Mouse (Mus musculus): ENCODE measurements around the gene Ly6g5c. TPM values are rescaled to one million over a fixed set of nuclear protein-coding genes. Genes with fewer than 3 reads are reported as not detected.

The Ly6g5c gene
- polyA plus RNA-seq, 1 experiment from 2014 or later = not detected

DNA sequence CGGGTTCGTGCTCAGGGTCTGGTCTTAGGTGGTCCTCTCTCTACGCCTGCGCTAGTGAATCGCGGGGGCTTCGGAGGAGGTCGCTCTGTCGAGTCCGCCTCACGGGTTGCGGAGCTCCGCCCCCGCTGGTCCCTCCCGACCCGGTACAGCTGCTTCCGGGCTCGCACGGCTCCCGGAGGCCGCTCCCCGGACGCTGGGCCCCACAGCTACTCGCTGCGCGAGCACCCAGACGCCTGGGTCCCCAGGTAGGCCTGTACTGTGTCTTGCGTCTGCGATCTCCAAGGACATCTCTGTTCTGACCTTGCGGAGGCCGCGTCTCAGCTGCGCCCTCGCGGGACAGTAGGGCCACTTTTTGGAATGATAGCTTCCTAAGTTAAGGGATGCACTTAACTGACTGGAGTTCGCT is 18.1 kb downstream of the Ly6g5c start, which contains the start of gene D17H6S53E:
D17H6S53E (plus strand) TSS at position 168 of the 406 bp plus-strand sequence.
- Histone ChIP-seq H3K36me3 (ENCODE audit: control insufficient read depth, insufficient read depth, low read length) (peaks cover 6% of the 10 kb centered on the region; the same call in 1 of the 2 replicates), H3K9ac (ENCODE audit: low read depth, low read length) (peak within 1 kb of the TSS; percentile 79), H3K27me3 (replicated peaks; ENCODE audit: control insufficient read depth, insufficient read depth, low read length) (no peaks in the 10 kb centered on the region), H3K4me3 (ENCODE audit: low read depth, low read length) (peak within 1 kb of the TSS; percentile 63), H3K27ac (ENCODE audit: low read depth, low read length) (peak within 1 kb of the TSS; percentile 77), H3K4me2 (peak within 1 kb of the TSS; percentile 85), H3K4me1 (replicated peaks; ENCODE audit: control insufficient read depth, insufficient read depth, low read length) (peaks cover 20% of the 10 kb centered on the region), H3K9me3 (ENCODE audit: control insufficient read depth, low read length) (no peaks in the 10 kb centered on the region)
- ATAC-seq (replicated peaks; ENCODE audit: low FRiP score) (peak; percentile 79), DNase-seq (ENCODE audit: low spot score) (peak; percentile 79)
- under 1% methylated on average over 36 of the region's 36 CpGs for WGBS

DNA sequence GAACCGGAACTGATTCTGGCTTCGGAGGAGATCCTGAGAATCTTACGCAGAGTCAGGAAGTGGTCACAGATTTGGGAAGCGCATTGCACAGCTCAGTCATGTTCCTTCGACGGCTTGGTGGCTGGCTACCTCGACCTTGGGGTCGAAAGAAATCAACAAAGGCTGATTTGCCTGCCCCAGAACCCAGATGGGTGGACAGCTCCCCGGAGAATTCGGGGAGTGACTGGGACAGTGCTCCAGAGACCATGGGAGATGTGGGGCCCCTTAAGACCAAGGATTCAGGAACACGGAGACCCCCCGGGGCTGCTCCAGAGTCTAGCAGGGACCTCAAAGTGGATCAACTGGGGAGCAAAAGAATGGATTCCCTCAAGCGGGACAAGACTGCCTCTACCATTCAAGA is 18.9 kb downstream of the Ly6g5c start:
- H3K27me3 ChIP-seq (replicated peaks; ENCODE audit: control insufficient read depth, insufficient read depth, low read length) = no peaks in the 10 kb centered on the region
- peaks cover 20% of the 10 kb centered on the region for H3K4me1 ChIP-seq (replicated peaks; ENCODE audit: control insufficient read depth, insufficient read depth, low read length)
- peak overlapping the region; percentile 85 for H3K4me2 ChIP-seq
- H3K36me3 ChIP-seq (ENCODE audit: control insufficient read depth, insufficient read depth, low read length) = peaks cover 6% of the 10 kb centered on the region; the same call in 1 of the 2 replicates
- H3K9me3 ChIP-seq (ENCODE audit: control insufficient read depth, low read length) = no peaks in the 10 kb centered on the region
- peak overlapping the region; percentile 63 for H3K4me3 ChIP-seq (ENCODE audit: low read depth, low read length)
- ATAC-seq (replicated peaks; ENCODE audit: low FRiP score) (no peak), DNase-seq (ENCODE audit: low spot score) (no peak)
- 50% methylated on average over 13 of the region's 13 CpGs for WGBS
- peak overlapping the region; percentile 79 for H3K9ac ChIP-seq (ENCODE audit: low read depth, low read length)
- peak overlapping the region; percentile 77; the same call in 1 of the 2 replicates for H3K27ac ChIP-seq (ENCODE audit: low read depth, low read length)

DNA sequence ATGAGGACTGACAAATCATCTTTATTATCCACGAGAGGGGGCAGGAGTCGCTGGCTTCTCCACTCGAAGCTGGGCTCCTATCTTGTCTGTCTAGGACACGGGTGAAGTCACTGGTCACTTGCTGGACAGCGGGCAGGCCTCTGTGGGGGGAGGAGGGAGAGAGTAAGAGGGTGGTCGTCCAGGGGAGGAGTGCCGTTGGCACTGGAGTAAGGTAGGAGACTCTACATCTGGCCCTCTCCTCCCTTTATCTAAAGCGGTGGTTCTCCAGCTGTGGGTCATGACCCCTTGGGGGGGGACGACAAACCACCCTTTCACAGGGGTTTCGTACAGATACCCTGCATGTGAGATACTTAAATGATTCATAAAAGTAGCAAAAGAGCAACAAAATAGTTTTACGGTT is 20.9 kb downstream of the Ly6g5c start:
- Histone ChIP-seq H3K27me3 (replicated peaks; ENCODE audit: control insufficient read depth, insufficient read depth, low read length) (no peaks in the 10 kb centered on the region), H3K36me3 (ENCODE audit: control insufficient read depth, insufficient read depth, low read length) (peaks cover 6% of the 10 kb centered on the region; the same call in 1 of the 2 replicates), H3K4me1 (replicated peaks; ENCODE audit: control insufficient read depth, insufficient read depth, low read length) (peaks cover 18% of the 10 kb centered on the region), H3K4me3 (ENCODE audit: low read depth, low read length) (no peak overlapping the region), H3K9ac (ENCODE audit: low read depth, low read length) (no peak overlapping the region), H3K9me3 (ENCODE audit: control insufficient read depth, low read length) (no peaks in the 10 kb centered on the region), H3K4me2 (peak overlapping the region; percentile 27), H3K27ac (ENCODE audit: low read depth, low read length) (no peak overlapping the region)
- ATAC-seq (replicated peaks; ENCODE audit: low FRiP score) = no peak
- no peak for DNase-seq (ENCODE audit: low spot score)
- 70% methylated on average over 11 of the region's 11 CpGs for WGBS

DNA sequence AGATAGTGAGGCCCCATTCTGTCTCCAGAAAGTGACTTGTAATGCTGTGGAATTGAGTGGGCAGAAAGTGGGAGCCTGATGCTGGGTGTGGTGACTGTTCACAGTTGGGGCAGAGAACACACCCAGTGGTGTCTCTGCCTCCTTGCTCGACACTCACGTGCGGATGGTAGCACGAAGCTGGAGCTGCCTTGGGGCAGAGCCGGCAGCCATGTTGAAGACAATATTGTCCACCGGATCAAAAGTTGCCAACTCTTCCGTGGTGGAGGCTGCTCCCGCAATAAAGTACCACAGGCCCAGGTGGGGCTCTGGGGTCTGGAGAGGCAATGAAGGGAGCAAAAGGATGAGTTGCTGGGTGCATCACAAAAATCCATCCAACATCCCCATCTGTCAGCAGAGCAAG is 23.0 kb downstream of the Ly6g5c start:
- H3K9me3 ChIP-seq (ENCODE audit: control insufficient read depth, low read length) = no peaks in the 10 kb centered on the region
- no peak for DNase-seq (ENCODE audit: low spot score)
- peak overlapping the region; percentile 7; the same call in 1 of the 2 replicates for H3K9ac ChIP-seq (ENCODE audit: low read depth, low read length)
- peak overlapping the region; percentile 47 for H3K4me3 ChIP-seq (ENCODE audit: low read depth, low read length)
- peak overlapping the region; percentile 62 for H3K4me2 ChIP-seq
- peak overlapping the region; percentile 14 for H3K27ac ChIP-seq (ENCODE audit: low read depth, low read length)
- H3K4me1 ChIP-seq (replicated peaks; ENCODE audit: control insufficient read depth, insufficient read depth, low read length) = peaks cover 10% of the 10 kb centered on the region
- no peak for ATAC-seq (replicated peaks; ENCODE audit: low FRiP score)
- no peaks in the 10 kb centered on the region for H3K27me3 ChIP-seq (replicated peaks; ENCODE audit: control insufficient read depth, insufficient read depth, low read length)
- WGBS = 80% methylated on average over 8 of the region's 8 CpGs
- H3K36me3 ChIP-seq (ENCODE audit: control insufficient read depth, insufficient read depth, low read length) = peaks cover 6% of the 10 kb centered on the region; the same call in 1 of the 2 replicates

DNA sequence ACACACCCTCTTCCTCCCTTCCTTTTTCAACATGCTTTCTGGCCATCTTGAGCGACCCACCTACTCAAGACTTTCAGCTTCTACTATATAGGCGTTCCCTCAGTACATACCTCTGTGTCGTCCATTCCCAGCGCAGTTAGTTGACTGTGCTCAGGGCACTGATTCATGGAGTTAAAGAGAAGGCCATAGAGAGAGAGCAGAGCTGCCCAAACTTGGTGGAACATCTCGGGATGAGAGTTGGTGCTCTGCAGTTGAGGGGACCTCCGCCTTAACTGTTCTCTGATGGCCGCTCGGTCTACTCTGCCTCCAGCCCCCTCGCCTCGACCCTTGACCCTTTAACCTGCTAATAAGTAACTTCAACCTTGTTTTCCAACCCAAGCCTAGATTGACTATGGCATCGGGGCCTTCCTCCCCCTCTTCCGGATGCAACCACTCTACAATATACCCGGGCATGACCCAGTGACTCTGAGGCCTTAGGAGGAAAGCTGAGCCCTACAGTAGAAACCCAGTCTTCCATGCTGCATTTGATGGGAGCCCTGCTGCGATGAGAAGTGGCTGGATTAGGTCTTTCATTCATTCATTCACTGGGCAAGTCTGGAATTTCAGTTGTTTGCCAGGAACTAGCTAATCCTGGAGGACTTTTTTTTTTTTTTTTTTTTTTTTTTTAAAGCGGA is 23.6 kb downstream of the Ly6g5c start, which contains the start of gene Apom:
Apom (minus strand) TSS at position 551 of the 674 bp plus-strand sequence.
- Histone ChIP-seq H3K4me3 (ENCODE audit: low read depth, low read length) (peak within 1 kb of the TSS; percentile 47), H3K36me3 (ENCODE audit: control insufficient read depth, insufficient read depth, low read length) (peaks cover 6% of the 10 kb centered on the region; the same call in 1 of the 2 replicates), H3K4me1 (replicated peaks; ENCODE audit: control insufficient read depth, insufficient read depth, low read length) (peaks cover 13% of the 10 kb centered on the region), H3K9me3 (ENCODE audit: control insufficient read depth, low read length) (no peaks in the 10 kb centered on the region), H3K9ac (ENCODE audit: low read depth, low read length) (peak within 1 kb of the TSS; percentile 7; the same call in 1 of the 2 replicates), H3K27me3 (replicated peaks; ENCODE audit: control insufficient read depth, insufficient read depth, low read length) (no peaks in the 10 kb centered on the region), H3K27ac (ENCODE audit: low read depth, low read length) (peak within 1 kb of the TSS; percentile 61), H3K4me2 (peak within 1 kb of the TSS; percentile 62)
- ATAC-seq (replicated peaks; ENCODE audit: low FRiP score) = no peak
- DNase-seq (ENCODE audit: low spot score) = no peak
- WGBS = 74% methylated on average over 15 of the region's 15 CpGs

DNA sequence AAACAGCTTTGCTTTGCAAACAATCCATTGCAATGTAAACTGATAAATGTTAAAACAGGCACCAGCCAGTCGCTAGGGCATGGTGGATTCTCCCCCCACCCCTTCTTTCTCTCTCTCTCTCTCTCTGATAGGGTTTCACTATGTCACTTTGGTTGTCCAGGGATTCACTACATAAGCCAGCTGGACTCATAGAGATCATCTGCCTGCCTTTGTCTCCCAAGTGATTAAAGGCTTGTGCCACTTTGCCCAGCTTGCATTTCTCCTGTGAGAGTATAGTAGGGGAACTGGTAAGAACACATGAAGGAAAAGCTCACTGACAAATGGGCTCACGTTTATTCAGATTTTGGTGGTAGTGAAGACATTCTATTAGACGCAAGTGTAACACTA is 24.1 kb downstream of the Ly6g5c start:
- WGBS = 73% methylated on average over 3 of the region's 3 CpGs
- Histone ChIP-seq H3K27me3 (replicated peaks; ENCODE audit: control insufficient read depth, insufficient read depth, low read length) (no peaks in the 10 kb centered on the region), H3K4me2 (no peak overlapping the region), H3K4me3 (ENCODE audit: low read depth, low read length) (no peak overlapping the region), H3K36me3 (ENCODE audit: control insufficient read depth, insufficient read depth, low read length) (peaks cover 6% of the 10 kb centered on the region; the same call in 1 of the 2 replicates), H3K9me3 (ENCODE audit: control insufficient read depth, low read length) (no peaks in the 10 kb centered on the region), H3K4me1 (replicated peaks; ENCODE audit: control insufficient read depth, insufficient read depth, low read length) (peaks cover 17% of the 10 kb centered on the region), H3K27ac (ENCODE audit: low read depth, low read length) (peak overlapping the region; percentile 61; the same call in 1 of the 2 replicates), H3K9ac (ENCODE audit: low read depth, low read length) (no peak overlapping the region)
- DNase-seq (ENCODE audit: low spot score) (no peak), ATAC-seq (replicated peaks; ENCODE audit: low FRiP score) (no peak)

DNA sequence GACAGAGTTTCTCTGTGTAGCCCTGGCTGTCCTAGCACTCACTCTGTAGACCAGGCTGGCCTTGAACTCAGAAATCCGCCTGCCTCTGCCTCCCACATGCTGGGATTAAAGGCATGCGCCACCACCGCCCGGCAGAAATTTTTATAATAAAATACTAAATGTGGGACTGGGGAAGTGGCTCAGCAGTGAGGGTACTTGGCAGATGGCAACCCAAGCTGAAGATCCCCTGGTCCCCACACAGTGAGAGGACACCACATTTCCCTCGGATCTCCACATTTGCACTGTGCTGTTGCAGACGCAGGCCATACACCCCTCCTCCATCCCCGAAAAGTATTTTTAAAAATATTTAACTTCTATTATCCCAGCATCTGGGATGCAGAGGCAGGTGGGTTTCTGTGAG is 25.4 kb downstream of the Ly6g5c start:
- Histone ChIP-seq H3K4me3 (ENCODE audit: low read depth, low read length) (no peak overlapping the region), H3K9ac (ENCODE audit: low read depth, low read length) (0 out of 2 replicates have a peak overlapping the region, but pooled peaks have one; percentile 10), H3K9me3 (ENCODE audit: control insufficient read depth, low read length) (no peaks in the 10 kb centered on the region), H3K27ac (ENCODE audit: low read depth, low read length) (no peak overlapping the region), H3K4me2 (no peak overlapping the region), H3K27me3 (replicated peaks; ENCODE audit: control insufficient read depth, insufficient read depth, low read length) (no peaks in the 10 kb centered on the region), H3K36me3 (ENCODE audit: control insufficient read depth, insufficient read depth, low read length) (peaks cover 5% of the 10 kb centered on the region), H3K4me1 (replicated peaks; ENCODE audit: control insufficient read depth, insufficient read depth, low read length) (peaks cover 18% of the 10 kb centered on the region)
- ATAC-seq (replicated peaks; ENCODE audit: low FRiP score) = no peak
- 92% methylated on average over 7 of the region's 7 CpGs for WGBS
- no peak for DNase-seq (ENCODE audit: low spot score)

DNA sequence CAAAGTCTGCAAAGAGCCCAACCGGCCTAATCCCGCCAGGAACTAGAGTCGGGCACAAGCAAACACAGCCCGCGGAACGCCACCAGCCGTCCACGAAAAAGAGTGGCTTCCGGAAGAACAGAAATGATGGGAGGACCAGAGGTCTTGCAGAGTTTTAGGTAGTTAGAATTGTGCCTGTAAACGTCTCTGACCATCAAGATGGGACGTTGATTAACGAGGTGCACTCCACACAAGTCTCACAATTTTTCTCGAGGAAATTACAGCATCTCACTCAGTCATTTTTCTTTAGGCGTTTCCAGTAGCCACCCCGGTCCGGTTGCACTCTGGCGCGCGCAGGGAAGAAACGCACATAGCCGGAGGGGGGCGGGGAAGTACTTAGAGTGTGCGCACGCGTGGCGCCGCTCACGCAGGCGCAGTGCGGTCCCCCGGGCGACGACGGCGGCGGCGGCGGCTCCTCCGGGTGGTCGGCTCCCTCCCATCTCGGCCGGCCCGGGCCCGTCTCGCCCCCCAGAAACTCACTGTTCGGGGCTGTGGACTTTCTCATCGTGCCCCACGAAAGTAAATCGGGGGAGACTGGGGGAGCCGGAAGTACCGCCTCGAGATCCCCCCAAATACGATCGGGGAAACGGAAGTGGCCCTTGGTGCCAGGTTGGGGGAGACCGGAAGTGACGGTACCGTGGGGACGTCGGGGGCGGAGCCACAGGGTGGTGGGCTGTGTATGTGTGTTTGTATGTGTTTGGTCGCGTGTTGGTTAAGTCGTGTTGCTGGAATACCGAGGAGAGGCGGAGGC is 26.9 kb downstream of the Ly6g5c start, which contains the start of gene Bag6:
Bag6 (plus strand) TSS at position 378 of the 790 bp plus-strand sequence.
- no peaks in the 10 kb centered on the region for H3K9me3 ChIP-seq (ENCODE audit: control insufficient read depth, low read length)
- peak within 1 kb of the TSS; percentile 90 for H3K4me3 ChIP-seq (ENCODE audit: low read depth, low read length)
- H3K27me3 ChIP-seq (replicated peaks; ENCODE audit: control insufficient read depth, insufficient read depth, low read length) = no peaks in the 10 kb centered on the region
- peak within 1 kb of the TSS; percentile 92 for H3K27ac ChIP-seq (ENCODE audit: low read depth, low read length)
- under 1% methylated on average over 66 of the region's 66 CpGs for whole genome bisulfite sequencing
- peaks cover 19% of the 10 kb centered on the region for H3K36me3 ChIP-seq (ENCODE audit: control insufficient read depth, insufficient read depth, low read length)
- DNase-seq (ENCODE audit: low spot score) (peak; percentile 96), ATAC-seq (replicated peaks; ENCODE audit: low FRiP score) (peak; percentile 89)
- peak within 1 kb of the TSS; percentile 84 for H3K9ac ChIP-seq (ENCODE audit: low read depth, low read length)
- peak within 1 kb of the TSS; percentile 97 for H3K4me2 ChIP-seq
- peaks cover 18% of the 10 kb centered on the region for H3K4me1 ChIP-seq (replicated peaks; ENCODE audit: control insufficient read depth, insufficient read depth, low read length)

Measured in liver, embryonic 11.5 days (tissue).